Mouse (Mus musculus) intestine, postnatal 0 days (tissue): ENCODE measurements around the gene Cnnm4. TPM values are rescaled to one million over a fixed set of nuclear protein-coding genes. Genes with fewer than 3 reads are reported as not detected.

Source experiments
- ATAC-seq: fragments of 200-750 bp; cut with Nextera tagmentation; 2 replicates; pipeline ENCODE4 v1.8.0; 2017; ENCODE audit warnings: mild to moderate bottlenecking, moderate TSS enrichment, moderate library complexity
- H3K27ac ChIP-seq: fragments of 300-500 bp; sonication (generic); 2 replicates; pipeline ENCODE4 v1.5.1; 2014; ENCODE audit warnings: mild to moderate bottlenecking, low read depth, low read length, moderate library complexity
- H3K27me3 ChIP-seq: fragments of 300-500 bp; sonication (generic); replicated peaks from 2 replicates; pipeline ENCODE4 v1.6.1; 2014; ENCODE audit warnings: low read length, mixed read lengths; ENCODE audit not compliant: control insufficient read depth, insufficient read depth
- H3K36me3 ChIP-seq: fragments of 300-500 bp; sonication (generic); 2 replicates; pipeline ENCODE4 v1.6.1; 2014; ENCODE audit warnings: mild to moderate bottlenecking, moderate library complexity; ENCODE audit not compliant: control insufficient read depth, insufficient read depth
- H3K4me1 ChIP-seq: fragments of 300-500 bp; sonication (generic); replicated peaks from 2 replicates; pipeline ENCODE4 v1.6.1; 2014; ENCODE audit warnings: antibody characterized with exemption, low read length, mixed read lengths; ENCODE audit not compliant: control insufficient read depth, insufficient read depth
- H3K4me2 ChIP-seq: fragments of 300-500 bp; sonication (generic); replicated peaks from 2 replicates; pipeline ENCODE4 v1.6.1; 2014; ENCODE audit warnings: low read depth, mild to moderate bottlenecking, moderate library complexity
- H3K4me3 ChIP-seq: fragments of 300-500 bp; sonication (generic); 2 replicates; pipeline ENCODE4 v1.5.1; 2014; ENCODE audit warnings: low read depth, low read length
- H3K9ac ChIP-seq: fragments of 300-500 bp; sonication (generic); 2 replicates; pipeline ENCODE4 v1.6.1; 2014; ENCODE audit warnings: mild to moderate bottlenecking, low read depth, low read length
- H3K9me3 ChIP-seq: fragments of 300-500 bp; sonication (generic); 2 replicates; pipeline ENCODE4 v1.6.1; 2016; ENCODE audit warnings: mixed run types; ENCODE audit not compliant: control insufficient read depth
- CTCF ChIP-seq: sonication (generic); IDR thresholded peaks from 2 replicates; pipeline ENCODE4 v1.5.1; 2016; ENCODE audit warnings: low read depth, mild to moderate bottlenecking, control low read depth, antibody characterized with exemption, moderate library complexity
- WGBS: fragments of 180-500 bp; shearing (Covaris S2); extraction: QIAGEN DNeasy Blood & Tissue Kit; methylation state at CpG from one replicate; pipeline ENCODE4 v1.1.7; 2014; 5-methylcytosine and 5-hydroxymethylcytosine counted together
- polyA plus RNA-seq: library from polyadenylated mRNA; unstranded; fragments of >200 nt; fragmentation: Nextera tagmentation; extraction: Ambion mirVana; gene quantifications from 2 replicates; pipeline ENCODE4 v1.2.1, GENCODE M21; 2015

Cnnm4 gene
- polyA plus RNA-seq, 1 experiment from 2014 or later = 18.4 TPM

DNA sequence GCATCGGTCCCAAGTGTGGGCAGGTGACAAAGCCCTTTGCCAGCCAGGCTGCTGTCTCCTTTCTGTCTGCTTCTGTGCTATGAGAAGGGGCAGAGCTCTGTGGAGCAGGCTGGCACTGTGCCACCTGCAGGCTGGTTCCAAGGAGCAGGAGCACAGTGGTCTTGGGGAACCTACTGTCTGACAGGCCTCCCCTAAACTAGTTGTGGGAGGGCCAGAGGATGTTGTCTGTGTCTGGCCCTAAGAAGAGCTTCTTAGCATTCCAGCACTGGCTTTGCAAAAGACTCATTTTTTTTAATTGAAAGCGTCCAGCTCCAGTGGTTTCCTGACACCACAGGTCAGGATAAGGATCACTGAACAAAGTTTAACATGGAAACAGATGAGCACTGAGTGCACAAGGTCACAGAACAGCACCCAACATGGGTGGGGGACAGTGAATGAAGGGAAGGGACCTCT is 6.9 kb downstream of the Cnnm4 start:
- H3K27me3 ChIP-seq = no peaks in the 10 kb centered on the region
- H3K27ac ChIP-seq = no peak overlapping the region
- 43% methylated on average over 2 of the region's 2 CpGs for WGBS
- H3K4me3 ChIP-seq = no peak overlapping the region
- no peak for ATAC-seq
- H3K4me2 ChIP-seq = 0 out of 2 replicates have a peak overlapping the region, but pooled peaks have one; percentile 17
- H3K9ac ChIP-seq = no peak overlapping the region
- peaks cover 23% of the 10 kb centered on the region for H3K4me1 ChIP-seq
- TF ChIP-seq CTCF = no peak
- no peaks in the 10 kb centered on the region for H3K9me3 ChIP-seq
- H3K36me3 ChIP-seq = peaks cover 7% of the 10 kb centered on the region

- Histone ChIP-seq H3K4me1 (peaks cover 13% of the 10 kb centered on the region; the same call in 1 of the 2 replicates), H3K36me3 (peaks cover 7% of the 10 kb centered on the region; the same call in 1 of the 2 replicates), H3K27ac (no peak overlapping the region), H3K9ac (no peak overlapping the region), H3K4me2 (no peak overlapping the region), H3K9me3 (no peaks in the 10 kb centered on the region), H3K4me3 (no peak overlapping the region), H3K27me3 (no peaks in the 10 kb centered on the region)
- TF ChIP-seq CTCF = no peak
- 82% methylated on average over 12 of the region's 12 CpGs for WGBS
- ATAC-seq = no peak
Observed at GRCm38 (mm10) chr1:36479903-36480899, 8.8 kb downstream of the Cnnm4 start.

GRCm38 (mm10) chr1:36483825-36484224 is 12.4 kb downstream of the Cnnm4 start:
- Histone ChIP-seq H3K27me3 (no peaks in the 10 kb centered on the region), H3K4me2 (no peak overlapping the region), H3K27ac (peak overlapping the region; percentile 46; the same call in 1 of the 2 replicates), H3K9ac (no peak overlapping the region), H3K4me1 (no peaks in the 10 kb centered on the region), H3K36me3 (peaks cover 7% of the 10 kb centered on the region; the same call in 1 of the 2 replicates), H3K9me3 (no peaks in the 10 kb centered on the region), H3K4me3 (no peak overlapping the region)
- ATAC-seq = peak; percentile 66
- WGBS = 41% methylated on average over 4 of the region's 4 CpGs
- TF ChIP-seq CTCF = no peak

- no peak overlapping the region for H3K27ac ChIP-seq
- 0 out of 2 replicates have a peak overlapping the region, but pooled peaks have one; percentile 4 for H3K9ac ChIP-seq
- no peak for ATAC-seq
- no peaks in the 10 kb centered on the region for H3K27me3 ChIP-seq
- H3K9me3 ChIP-seq = no peaks in the 10 kb centered on the region
- H3K4me3 ChIP-seq = no peak overlapping the region
- WGBS = 28% methylated on average over 7 of the region's 7 CpGs
- H3K4me1 ChIP-seq = no peaks in the 10 kb centered on the region
- H3K4me2 ChIP-seq = peak overlapping the region; percentile 0; the same call in 1 of the 2 replicates
- no peak for TF ChIP-seq CTCF
- H3K36me3 ChIP-seq = peaks cover 4% of the 10 kb centered on the region; the same call in 1 of the 2 replicates
Observed at GRCm38 (mm10) chr1:36485080-36485479, 13.7 kb downstream of the Cnnm4 start.

- no peak for ATAC-seq
- H3K4me1 ChIP-seq = 0 out of 2 replicates have a peak, but pooled peaks cover 7% of the 10 kb centered on the region
Observed at GRCm38 (mm10) chr1:36487111-36487510, 15.7 kb downstream of the Cnnm4 start.

GRCm38 (mm10) chr1:36489661-36490060 is 18.2 kb downstream of the Cnnm4 start:
- H3K36me3 ChIP-seq = no peaks in the 10 kb centered on the region
- no peak overlapping the region for H3K4me2 ChIP-seq
- H3K27ac ChIP-seq = no peak overlapping the region
- 0 out of 2 replicates have a peak, but pooled peaks cover 12% of the 10 kb centered on the region for H3K4me1 ChIP-seq
- 78% methylated on average over 6 of the region's 6 CpGs for WGBS
- H3K27me3 ChIP-seq = no peaks in the 10 kb centered on the region
- H3K4me3 ChIP-seq = no peak overlapping the region
- no peak overlapping the region for H3K9ac ChIP-seq
- TF ChIP-seq CTCF = no peak
- H3K9me3 ChIP-seq = no peaks in the 10 kb centered on the region
- ATAC-seq = no peak

More at GRCm38 (mm10) chr1:36487111-36487510, 15.7 kb downstream of the Cnnm4 start:
- H3K9me3 ChIP-seq = no peaks in the 10 kb centered on the region
- no peak for TF ChIP-seq CTCF
- H3K36me3 ChIP-seq = no peaks in the 10 kb centered on the region
- no peak overlapping the region for H3K4me2 ChIP-seq
- no peaks in the 10 kb centered on the region for H3K27me3 ChIP-seq
- no peak overlapping the region for H3K4me3 ChIP-seq
- WGBS = 94% methylated on average over 9 of the region's 9 CpGs
- no peak overlapping the region for H3K27ac ChIP-seq
- H3K9ac ChIP-seq = no peak overlapping the region
